Mouse (Mus musculus) forebrain, embryonic 10.5 days (tissue): Measurements from ENCODE around the gene Abcf2. TPM values are rescaled to one million over a fixed set of nuclear protein-coding genes. Genes with fewer than 3 reads are reported as not detected.
A peak's percentile ranks its signal among the peaks of the same experiment; 100 is the strongest.

Experiments
- DNase-seq: peaks from one replicate; pipeline ENCODE4 v3.0.0-alpha.2; 2017; ENCODE audit warnings: low spot score; ENCODE audit errors: extremely low spot score
- H3K27ac ChIP-seq: fragments of 300-500 bp; sonication (generic); 2 replicates; pipeline ENCODE4 v1.5.1; 2016; ENCODE audit warnings: mild to moderate bottlenecking
- H3K27me3 ChIP-seq: fragments of 300-500 bp; sonication (generic); 2 replicates; pipeline ENCODE4 v1.6.1; 2016; ENCODE audit warnings: mild to moderate bottlenecking; ENCODE audit not compliant: poor library complexity, severe bottlenecking
- H3K36me3 ChIP-seq: fragments of 300-500 bp; sonication (generic); replicated peaks from 2 replicates; pipeline ENCODE4 v1.6.1; 2016; ENCODE audit warnings: mild to moderate bottlenecking, moderate library complexity
- H3K4me1 ChIP-seq: fragments of 300-500 bp; sonication (generic); 2 replicates; pipeline ENCODE4 v1.6.1; 2016
- H3K4me3 ChIP-seq: fragments of 300-500 bp; sonication (generic); 2 replicates; pipeline ENCODE4 v1.5.1; 2016; ENCODE audit warnings: mild to moderate bottlenecking, moderate library complexity
- H3K9me3 ChIP-seq: fragments of 300-500 bp; sonication (generic); 2 replicates; pipeline ENCODE4 v1.6.1; 2016; ENCODE audit warnings: mild to moderate bottlenecking, moderate library complexity
- whole genome bisulfite sequencing: fragments of 180-500 bp; shearing (Covaris S2); methylation state at CpG from one replicate; pipeline ENCODE4 v1.1.7; 2016; 5-methylcytosine and 5-hydroxymethylcytosine counted together
- polyA plus RNA-seq: library from polyadenylated mRNA; unstranded; fragments of >200 nt; fragmentation: Nextera tagmentation; extraction: Ambion mirVana; gene quantifications from 2 replicates; pipeline ENCODE4 v1.2.1, GENCODE M21; 2016

Abcf2 gene
- polyA plus RNA-seq, result 193 and 197 TPM in 2 replicates

DNA sequence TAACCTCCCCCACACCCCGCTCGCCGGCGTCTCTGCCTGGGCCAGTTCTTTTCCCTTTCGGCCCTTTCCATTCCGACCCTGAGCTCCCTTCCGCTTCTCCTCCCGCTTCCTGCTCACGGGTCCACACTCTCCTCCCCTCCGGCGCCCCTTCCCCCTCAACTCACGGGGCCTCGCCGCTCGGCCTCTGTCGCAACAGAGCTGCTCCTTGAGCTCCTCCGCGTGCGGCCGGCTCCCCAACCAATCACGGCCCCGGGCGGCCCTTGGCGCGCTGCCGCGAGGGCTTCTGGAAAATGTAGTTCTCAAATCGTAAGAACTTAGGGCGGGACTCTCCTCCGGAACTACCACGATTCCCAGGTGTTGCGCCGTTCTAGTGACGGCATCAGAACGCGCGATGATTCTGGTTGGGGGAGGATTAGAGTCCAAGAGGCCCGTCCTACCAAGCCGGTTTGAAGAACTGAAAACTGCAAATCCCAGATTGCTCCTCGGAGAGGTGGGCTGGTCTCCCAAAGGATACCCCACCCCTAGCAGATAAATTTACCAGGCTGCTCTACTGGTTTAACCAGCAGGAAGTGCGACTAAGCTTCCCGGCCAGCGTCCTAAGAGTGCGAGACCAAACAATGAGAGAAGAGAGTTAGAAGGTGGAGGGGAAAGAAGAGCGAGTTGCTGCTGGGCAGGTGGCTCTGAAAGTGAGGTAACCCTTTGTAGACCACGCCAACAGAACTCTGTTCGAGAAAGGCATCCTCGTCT is at the start of gene Abcf2:
TSS of gene Abcf2 (minus strand) at position 285 of the 747 bp plus-strand sequence.
- H3K4me1 ChIP-seq, result peaks cover 24% of the 10 kb centered on the region
- peaks cover 32% of the 10 kb centered on the region for H3K36me3 ChIP-seq
- DNase-seq, result peak; percentile 100
- H3K27ac ChIP-seq, result peak within 1 kb of the TSS; percentile 93
- under 1% methylated on average over 48 of the region's 48 CpGs for WGBS
- peak within 1 kb of the TSS; percentile 91 for H3K4me3 ChIP-seq
- H3K9me3 ChIP-seq, result no peaks in the 10 kb centered on the region
- H3K27me3 ChIP-seq, result no peaks in the 10 kb centered on the region

DNA sequence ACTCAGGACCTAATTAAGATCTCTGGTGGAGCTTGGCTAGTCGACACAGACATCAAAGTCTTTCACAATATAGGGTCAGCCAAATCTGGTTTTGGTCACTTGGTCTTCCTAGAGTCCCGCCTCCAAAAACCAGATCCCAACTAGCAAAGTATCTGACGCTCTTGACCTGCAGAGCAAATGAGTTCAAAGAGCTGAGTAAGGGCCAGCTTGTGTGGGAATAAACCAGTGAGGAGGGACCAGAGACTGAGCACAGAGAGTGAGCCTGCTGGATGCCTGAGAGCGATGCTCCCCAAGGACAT is 47.5 kb upstream of the Abcf2 start:
- Histone ChIP-seq H3K36me3 (no peaks in the 10 kb centered on the region), H3K4me3 (peak overlapping the region; percentile 70), H3K27ac (no peak overlapping the region), H3K9me3 (no peaks in the 10 kb centered on the region), H3K4me1 (peaks cover 35% of the 10 kb centered on the region), H3K27me3 (peaks cover 60% of the 10 kb centered on the region)
- 40% methylated on average over 4 of the region's 4 CpGs for WGBS
- DNase-seq, result no peak

DNA sequence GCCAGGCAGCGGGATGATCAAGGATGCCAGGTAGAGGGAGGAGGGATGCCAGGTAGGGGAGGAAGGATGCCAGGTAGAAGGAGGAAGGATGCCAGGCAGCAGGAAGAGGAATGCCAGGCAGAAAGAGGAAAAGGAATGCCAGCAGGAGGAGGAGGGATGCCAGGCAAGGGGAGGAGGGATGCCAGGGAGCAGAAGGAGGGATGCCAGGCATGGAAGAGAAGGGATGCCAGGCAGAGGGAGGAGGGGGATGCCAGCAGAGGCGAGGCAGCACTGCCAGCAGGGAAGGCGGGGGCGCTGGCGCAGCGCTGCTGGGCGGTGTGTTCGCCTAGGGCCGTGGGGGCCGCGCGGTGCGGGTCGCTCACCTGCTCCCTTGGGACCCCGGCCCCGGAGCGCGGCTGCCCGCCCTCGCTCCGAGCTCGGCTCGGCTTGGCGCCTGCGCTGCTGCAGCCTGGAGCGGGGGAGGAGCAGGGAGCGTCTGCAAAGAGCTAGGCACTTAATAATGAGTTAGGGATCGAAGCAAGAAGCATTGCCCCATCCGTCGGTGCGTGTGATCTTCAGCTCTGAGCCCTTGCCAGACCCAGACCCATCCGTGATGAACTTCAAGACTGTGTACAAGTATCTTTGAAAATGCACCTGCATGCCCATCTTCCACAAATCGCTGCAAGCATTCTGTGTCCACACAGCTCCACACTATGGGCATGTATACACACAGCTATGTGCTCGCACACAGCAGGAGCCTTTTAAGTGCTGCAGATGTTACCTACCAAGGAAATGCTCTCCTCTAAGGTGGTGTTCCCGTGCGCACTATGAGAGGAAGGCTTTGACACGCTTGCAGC is 46.9 kb upstream of the Abcf2 start, which contains the start of gene Smarcd3:
TSS of gene Smarcd3 (minus strand) at position 426 of the 836 bp plus-strand sequence.
- 4% methylated on average over 37 of the region's 37 CpGs for WGBS
- Histone ChIP-seq H3K27me3 (peaks cover 61% of the 10 kb centered on the region), H3K9me3 (no peaks in the 10 kb centered on the region), H3K4me3 (peak within 1 kb of the TSS; percentile 70), H3K4me1 (peaks cover 35% of the 10 kb centered on the region), H3K36me3 (no peaks in the 10 kb centered on the region), H3K27ac (peak within 1 kb of the TSS; percentile 84)
- DNase-seq, result peak; percentile 73

DNA sequence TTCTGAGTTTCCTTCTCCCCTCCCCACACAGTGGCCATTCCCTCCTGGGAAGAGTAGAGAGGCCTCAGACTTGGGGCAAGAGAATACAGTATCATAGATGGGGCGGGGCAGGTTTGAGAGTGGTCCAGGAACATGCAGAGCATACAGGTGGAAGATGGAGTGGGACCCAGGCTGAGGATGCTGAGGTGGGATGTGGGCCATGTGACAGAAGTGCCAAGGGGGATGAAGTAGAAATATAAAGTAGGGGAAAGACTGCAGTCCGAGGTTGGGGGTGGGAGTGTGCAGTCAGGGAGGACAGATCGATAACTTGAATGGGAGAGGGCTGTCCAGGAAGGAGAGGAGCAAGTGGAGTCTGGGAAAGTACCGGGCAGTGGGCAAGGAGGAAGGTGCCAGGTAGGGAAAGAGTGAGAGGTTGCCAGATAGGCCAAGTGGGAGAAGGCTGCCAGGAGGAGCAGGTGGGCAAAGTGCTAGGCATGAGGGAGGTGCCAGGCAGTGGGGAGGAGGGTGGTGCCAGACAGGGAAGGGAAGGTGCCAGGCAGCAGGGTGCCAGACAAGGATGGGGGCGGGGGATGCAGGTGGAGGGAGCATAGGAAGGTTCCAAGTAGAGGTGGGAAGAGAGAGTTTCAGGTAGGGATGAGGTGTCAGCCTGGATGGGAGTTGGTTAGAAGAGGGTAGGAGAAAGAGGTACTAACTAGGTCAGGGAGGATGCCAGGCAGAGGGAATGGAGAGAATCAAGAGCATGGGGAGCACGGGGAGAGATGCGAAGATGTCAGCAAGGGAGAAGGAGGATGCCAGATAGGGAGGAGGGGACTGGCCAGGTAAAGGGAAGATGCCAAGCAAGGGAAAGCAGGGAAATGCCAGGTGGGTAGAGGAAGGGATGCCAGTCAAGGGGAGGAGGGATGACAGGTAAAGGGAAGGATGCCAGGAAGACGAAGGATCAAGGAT is 46.0 kb upstream of the Abcf2 start:
- no peaks in the 10 kb centered on the region for H3K9me3 ChIP-seq
- H3K36me3 ChIP-seq, result no peaks in the 10 kb centered on the region
- peaks cover 65% of the 10 kb centered on the region for H3K27me3 ChIP-seq
- no peak for DNase-seq
- H3K4me3 ChIP-seq, result peak overlapping the region; percentile 70
- peaks cover 35% of the 10 kb centered on the region for H3K4me1 ChIP-seq
- peak overlapping the region; percentile 84; the same call in 1 of the 2 replicates for H3K27ac ChIP-seq
- 43% methylated on average over 8 of the region's 8 CpGs for WGBS

DNA sequence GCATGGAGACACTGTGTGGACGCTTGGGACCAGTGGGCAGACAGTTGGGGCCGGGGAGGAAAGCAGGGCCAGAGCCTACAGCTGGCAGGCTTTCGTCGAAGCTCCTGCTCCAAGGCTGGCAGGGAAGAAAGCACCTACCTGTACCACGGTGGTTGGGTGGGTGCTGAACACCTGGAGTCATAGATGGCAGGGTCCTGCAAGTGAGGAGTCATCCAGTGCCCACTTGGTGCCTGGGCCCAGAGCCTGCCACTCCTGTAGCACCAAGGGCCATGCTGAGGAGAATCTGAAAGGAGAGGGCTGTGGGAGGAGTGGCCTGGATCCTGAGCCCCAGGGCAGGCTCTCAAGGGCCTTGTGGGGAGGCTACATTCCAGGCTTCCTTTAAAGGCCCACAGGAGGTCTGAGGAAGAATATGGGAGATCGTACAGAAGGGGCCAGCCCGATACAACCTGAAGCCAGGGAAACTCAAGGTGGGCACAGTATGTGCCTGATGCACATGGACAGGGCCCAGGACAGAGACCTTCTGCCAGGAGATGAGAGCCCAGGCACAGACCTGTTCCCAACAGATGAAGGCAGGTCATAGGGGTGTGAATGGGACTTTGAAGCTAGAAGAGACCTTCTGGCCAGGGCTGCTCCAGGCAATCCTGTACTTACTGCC is 45.2 kb upstream of the Abcf2 start:
- H3K36me3 ChIP-seq, result no peaks in the 10 kb centered on the region

DNA sequence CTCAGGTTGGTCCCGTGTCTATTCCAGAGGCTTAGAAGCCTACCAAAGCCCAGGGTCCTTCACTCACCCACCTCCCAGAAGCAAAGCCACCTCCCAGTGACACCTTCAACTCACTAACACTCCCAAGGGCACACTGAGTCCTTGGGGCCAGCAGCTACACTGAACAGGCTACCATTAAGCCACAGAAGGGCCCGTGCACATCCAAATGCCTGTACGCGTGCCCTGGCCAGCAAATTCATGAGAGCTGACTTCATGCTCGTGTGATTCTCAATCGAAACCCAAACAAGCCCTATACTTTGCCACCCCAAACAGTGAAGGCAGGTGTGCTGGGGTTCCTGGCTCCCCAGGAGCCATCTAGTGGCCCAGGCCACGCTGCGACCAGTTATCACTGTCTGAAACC is 43.4 kb upstream of the Abcf2 start:
- no peak for DNase-seq
- WGBS, result 70% methylated on average over 8 of the region's 8 CpGs
- Histone ChIP-seq H3K27ac (no peak overlapping the region), H3K9me3 (no peaks in the 10 kb centered on the region), H3K4me1 (peaks cover 35% of the 10 kb centered on the region), H3K4me3 (no peak overlapping the region), H3K27me3 (peaks cover 60% of the 10 kb centered on the region), H3K36me3 (no peaks in the 10 kb centered on the region)

More for the DNA sequence above, 45.2 kb upstream of the Abcf2 start:
- Histone ChIP-seq H3K27me3 (peaks cover 65% of the 10 kb centered on the region), H3K4me1 (peaks cover 35% of the 10 kb centered on the region), H3K27ac (no peak overlapping the region), H3K9me3 (no peaks in the 10 kb centered on the region), H3K4me3 (no peak overlapping the region)
- 62% methylated on average over 7 of the region's 7 CpGs for WGBS
- DNase-seq, result no peak

DNA sequence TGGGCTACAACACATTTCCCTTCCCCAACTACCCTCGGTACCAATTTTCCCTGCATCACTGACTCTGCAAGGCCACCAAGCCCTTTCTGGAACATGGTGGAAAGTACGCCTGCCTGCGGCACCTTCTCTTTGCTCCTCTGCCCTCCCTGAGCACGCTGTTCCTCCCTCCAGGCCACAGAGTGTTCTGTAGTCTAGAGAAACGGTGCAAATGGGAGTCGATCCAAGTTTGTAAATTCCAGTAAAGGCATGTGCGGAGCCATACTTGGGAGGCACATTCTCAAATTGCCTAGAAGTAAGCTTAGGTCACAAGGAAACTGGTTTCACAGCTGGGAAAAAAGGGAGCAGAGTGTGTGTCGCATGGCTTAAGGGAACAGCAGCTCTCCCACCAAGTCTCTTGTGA is 42.8 kb upstream of the Abcf2 start:
- WGBS, result 81% methylated on average over 8 of the region's 8 CpGs

DNA sequence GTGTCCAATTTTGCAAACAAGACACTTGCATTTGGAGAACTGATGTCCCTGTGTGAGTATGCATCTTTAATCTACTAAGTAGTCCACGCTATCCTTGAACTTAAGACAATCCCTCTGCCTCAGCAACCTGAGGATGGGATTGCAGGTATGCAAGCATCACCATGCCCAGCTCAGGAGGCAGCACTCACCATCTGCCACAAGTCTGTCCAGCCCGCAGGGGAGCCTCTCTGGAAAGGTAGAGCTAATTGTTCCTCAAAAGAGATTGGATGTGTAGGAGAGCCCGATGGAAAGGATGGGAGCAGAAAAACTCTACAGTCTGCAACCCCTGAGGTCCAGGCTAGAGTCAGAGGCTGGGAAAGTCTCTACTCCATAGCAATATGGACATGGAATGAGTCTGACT is 41.7 kb upstream of the Abcf2 start:
- Histone ChIP-seq H3K27me3 (peaks cover 47% of the 10 kb centered on the region), H3K9me3 (no peaks in the 10 kb centered on the region), H3K4me3 (no peak overlapping the region), H3K4me1 (peaks cover 24% of the 10 kb centered on the region), H3K36me3 (no peaks in the 10 kb centered on the region), H3K27ac (no peak overlapping the region)
- 77% methylated on average over 3 of the region's 3 CpGs for WGBS
- DNase-seq, result no peak

More for the DNA sequence above, 42.8 kb upstream of the Abcf2 start:
- Histone ChIP-seq H3K27ac (no peak overlapping the region), H3K9me3 (no peaks in the 10 kb centered on the region), H3K36me3 (no peaks in the 10 kb centered on the region), H3K27me3 (peaks cover 58% of the 10 kb centered on the region), H3K4me3 (no peak overlapping the region), H3K4me1 (peaks cover 35% of the 10 kb centered on the region)
- DNase-seq, result no peak

DNA sequence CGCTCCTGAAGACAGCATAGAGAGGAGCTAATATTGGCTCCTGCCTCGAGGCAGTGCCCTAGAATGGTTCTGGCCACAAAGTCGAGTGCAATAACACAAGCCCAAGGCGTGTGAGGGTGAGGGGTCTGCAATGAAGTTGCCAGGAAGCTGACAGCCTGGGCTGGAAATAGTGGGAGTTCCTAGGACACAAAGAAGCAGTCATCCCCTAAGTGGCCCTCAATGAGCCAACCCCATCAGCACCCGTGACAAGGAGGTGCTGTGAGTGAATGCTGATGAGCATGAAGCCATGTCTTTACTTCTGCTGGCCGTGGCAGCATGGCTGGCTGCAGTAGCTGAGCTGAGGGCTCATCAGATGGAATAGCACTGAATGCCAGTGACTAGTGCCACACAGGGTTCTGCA is 37.8 kb upstream of the Abcf2 start:
- Histone ChIP-seq H3K4me3 (no peak overlapping the region), H3K27ac (no peak overlapping the region), H3K4me1 (peaks cover 17% of the 10 kb centered on the region), H3K36me3 (no peaks in the 10 kb centered on the region), H3K9me3 (no peaks in the 10 kb centered on the region), H3K27me3 (peaks cover 8% of the 10 kb centered on the region; the same call in 1 of the 2 replicates)
- 72% methylated on average over 6 of the region's 6 CpGs for WGBS
- DNase-seq, result no peak

DNA sequence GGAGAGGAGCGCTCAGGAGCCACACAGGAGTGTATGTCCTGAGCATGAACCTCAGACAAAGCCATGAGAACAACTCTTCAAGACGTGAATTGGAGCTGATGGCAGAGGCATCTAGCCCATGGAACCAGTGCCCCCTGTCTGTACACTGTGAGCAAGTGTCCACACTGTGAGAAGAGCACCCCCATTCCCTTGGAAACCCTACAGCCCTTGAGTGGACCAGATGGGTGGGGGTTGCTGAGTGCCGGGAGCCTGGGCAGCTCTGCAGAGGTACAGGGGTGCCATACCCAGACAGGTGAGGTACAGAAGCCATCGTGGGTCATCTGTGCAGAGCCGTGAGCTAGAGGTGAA is 35.0 kb upstream of the Abcf2 start:
- WGBS, result 78% methylated on average over 5 of the region's 5 CpGs
- Histone ChIP-seq H3K4me1 (peaks cover 19% of the 10 kb centered on the region), H3K4me3 (no peak overlapping the region), H3K27me3 (peaks cover 15% of the 10 kb centered on the region), H3K36me3 (no peaks in the 10 kb centered on the region), H3K9me3 (no peaks in the 10 kb centered on the region), H3K27ac (peak overlapping the region; percentile 56; the same call in 1 of the 2 replicates)
- DNase-seq, result no peak

DNA sequence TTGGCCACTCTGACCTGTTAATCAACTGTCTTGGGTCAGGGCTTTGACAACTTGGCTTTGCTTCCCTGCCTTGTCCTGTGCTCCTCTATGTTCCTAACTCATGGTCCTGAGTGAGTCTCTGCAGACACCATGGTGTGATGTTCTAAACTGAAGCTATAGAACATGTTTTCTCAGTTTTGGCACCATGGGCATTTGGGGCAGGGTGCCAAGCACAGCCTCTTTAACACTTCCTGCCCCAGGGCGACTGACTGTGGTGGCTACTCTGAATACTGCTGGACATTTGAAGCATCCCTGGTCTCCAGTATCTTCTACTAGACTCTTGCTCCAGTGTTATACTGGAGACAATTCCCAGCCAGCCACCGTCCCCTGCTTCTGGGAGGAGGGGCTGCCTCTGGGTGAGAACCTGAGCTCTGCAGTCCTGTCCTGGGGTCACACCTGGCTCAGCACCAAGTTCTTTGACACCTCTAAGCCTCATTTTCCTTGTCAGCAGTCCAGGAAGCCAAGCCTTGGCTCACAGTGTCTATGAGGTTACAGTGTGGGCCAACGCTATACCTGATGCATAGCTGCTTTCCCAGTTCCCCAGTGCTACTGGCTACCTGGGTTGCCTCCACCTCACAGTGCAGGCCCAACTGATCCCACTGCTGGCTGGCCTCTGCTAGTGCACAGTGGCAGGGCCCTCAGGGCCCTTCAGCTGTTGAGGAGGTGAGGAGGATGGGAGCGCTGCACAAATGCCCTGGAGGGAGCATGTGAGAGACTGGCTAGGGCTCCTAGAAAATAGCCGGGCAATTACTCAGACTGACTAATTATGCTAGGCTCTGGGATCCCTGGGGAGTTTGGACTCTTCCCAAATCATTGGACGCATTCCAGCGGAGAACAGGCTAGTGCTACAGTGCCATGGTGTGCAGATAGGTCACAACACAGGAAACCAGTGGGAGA is 34.4 kb upstream of the Abcf2 start:
- H3K27me3 ChIP-seq, result peaks cover 21% of the 10 kb centered on the region
- no peak overlapping the region for H3K4me3 ChIP-seq
- peaks cover 26% of the 10 kb centered on the region for H3K4me1 ChIP-seq
- 64% methylated on average over 7 of the region's 7 CpGs for WGBS
- H3K27ac ChIP-seq, result peak overlapping the region; percentile 56; the same call in 1 of the 2 replicates
- H3K36me3 ChIP-seq, result no peaks in the 10 kb centered on the region
- DNase-seq, result no peak
- H3K9me3 ChIP-seq, result no peaks in the 10 kb centered on the region
